Mouse (Mus musculus) spleen, embryonic (tissue): Measurements from ENCODE around the gene Gm10306.

Experiments used
- CTCF ChIA-PET: fragments of 350-600 bp; sonication (Branson Sonifier 250); formaldehyde crosslinking; loops from one replicate; lab custom pipeline; 2022; lab: Charles Lee

The Gm10306 gene

DNA sequence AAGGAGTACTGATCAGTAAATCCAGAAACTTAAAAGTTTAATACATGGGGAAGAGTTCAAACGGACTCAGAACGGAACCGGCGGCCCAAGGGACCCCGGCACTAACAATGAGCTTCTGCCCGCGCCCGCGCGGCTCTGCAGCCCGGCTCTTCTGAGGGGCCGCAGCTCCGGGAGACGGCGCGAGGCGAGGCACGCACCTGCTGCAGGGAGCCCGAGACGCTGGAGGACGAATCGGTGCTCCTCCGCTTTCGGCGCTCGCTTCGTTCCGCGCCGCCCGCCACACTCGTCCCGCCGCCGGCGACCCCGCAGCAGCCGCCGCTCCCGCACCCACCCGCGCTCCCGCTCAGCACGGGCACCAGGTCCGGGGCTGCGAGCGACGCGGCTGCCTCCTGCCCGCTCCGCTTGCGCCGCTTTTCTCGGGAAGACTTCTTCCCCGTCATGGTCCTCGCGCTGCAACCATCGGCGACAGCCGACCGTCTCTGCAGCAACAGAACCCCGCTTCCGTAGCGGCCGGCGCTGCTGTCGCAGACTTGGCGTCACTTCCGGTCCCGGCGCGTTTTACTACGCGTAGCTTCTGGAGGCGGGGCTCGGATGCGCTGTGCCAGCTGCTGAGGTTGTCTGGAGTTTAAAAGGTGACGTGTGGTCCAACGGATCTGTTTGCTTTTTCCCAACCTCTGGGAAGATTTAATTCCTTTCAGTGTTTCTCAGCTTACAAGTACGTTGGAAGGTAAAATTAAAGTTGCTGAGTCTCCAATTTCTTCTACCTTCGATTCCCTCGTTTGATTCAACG is at the start of gene Gm10306, which contains the start of gene Caap1:
Gene Gm10306, plus strand, starts transcription at position 282 of the 790 bp plus-strand sequence.
Gene Caap1, minus strand, starts transcription at position 532 of the 790 bp plus-strand sequence.
- CTCF ChIA-PET = no interaction called here

DNA sequence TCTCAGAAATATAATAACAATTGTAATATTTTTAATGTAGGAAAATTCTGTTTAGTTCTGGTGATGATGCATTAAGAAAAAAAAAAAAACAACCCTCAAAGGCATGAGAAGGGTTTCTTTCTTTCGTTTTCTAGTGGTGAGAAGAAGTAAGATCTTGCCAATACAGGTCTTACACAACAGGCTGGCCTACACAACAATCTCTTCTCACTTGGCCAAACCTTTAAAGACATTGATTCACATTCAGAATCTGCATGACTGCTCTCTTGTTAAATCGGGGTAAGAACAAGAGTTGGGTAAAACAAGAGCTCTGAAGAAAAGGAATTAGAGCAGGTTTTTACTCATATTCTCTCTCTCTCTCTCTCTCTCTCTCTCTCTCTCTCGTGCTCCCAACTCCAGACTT is 41.0 kb upstream of the Gm10306 start:
- CTCF ChIA-PET = no interaction called here

DNA sequence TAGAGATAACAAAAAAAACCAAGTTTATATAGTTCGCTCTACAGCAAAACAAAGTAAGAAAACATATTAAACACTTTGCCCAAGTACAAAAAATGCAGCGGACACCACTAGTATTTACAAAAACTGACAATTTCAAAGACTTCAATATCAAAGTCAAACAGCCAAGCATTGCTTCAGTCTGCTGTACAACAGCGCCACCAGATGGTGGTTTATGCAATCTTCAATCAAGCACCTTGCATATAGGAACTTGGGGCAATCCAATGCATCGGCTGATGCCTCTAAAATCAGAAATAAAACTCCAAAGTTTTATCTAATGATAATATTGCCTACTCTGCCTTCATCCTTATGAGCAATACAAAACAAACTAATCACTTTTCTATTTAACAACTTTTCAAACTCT is 38.7 kb upstream of the Gm10306 start:
- CTCF ChIA-PET = no interaction called here

DNA sequence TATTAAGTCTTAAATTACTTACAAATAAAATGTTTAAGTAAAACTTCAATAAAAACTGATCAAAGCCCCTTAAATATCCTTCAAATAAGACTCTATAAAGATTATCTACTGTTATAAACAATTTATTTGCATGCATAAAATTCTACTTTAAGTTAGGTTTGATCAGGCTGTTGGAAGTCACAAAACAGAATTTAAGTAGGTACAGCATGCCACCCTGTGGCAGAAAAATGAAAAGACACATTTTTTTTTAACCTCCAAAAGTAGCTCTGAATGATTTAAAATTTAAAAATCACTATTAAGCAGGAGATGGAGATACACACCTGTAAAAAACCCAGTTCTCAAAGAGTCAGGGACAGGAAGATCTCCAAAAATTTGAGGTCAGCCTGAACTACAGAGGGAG is 33.0 kb upstream of the Gm10306 start:
- CTCF ChIA-PET = interaction anchor here (0.8 kb wide), 1 partner anchor 11 kb away, joined by 3 read pairs; no protein-coding TSS in a partner anchor

DNA sequence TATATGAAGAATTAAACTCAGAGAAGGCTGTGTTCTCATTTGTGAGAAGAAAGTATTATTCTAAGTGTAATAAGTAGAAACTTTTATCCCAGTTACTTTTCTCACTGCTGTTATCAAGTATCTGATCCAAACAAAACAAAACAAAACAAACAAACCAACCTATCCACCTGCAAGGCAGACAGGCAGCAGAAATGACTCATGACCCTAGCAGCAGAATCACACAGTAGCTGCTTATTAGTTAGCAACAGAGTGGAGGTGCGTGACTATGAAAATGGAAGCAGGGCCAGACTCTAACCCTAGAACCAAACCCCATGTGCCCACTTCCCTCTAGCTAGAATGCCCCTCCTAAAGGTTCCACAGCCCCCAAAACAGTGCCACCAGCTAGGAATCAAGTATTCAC is 26.9 kb upstream of the Gm10306 start:
- CTCF ChIA-PET = no interaction called here

DNA sequence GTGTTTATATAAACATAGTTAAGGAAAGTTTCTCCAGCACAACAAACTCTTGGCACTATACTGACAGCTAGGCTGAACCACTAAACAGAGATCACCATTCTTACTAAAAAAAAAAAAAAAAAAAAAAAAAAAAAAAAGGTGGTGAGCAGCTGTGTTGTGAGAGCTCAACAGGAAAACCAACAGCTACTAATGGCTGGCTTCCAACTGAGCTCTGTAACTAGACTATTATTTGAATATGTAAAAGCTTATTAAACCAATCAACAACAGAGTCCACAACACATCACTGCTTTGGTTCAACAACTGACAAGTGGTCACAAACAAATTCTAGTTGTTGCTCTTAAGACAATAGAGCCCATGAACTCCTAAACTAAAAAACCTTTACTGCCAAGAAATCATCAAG is 23.1 kb upstream of the Gm10306 start:
- CTCF ChIA-PET = no interaction called here

DNA sequence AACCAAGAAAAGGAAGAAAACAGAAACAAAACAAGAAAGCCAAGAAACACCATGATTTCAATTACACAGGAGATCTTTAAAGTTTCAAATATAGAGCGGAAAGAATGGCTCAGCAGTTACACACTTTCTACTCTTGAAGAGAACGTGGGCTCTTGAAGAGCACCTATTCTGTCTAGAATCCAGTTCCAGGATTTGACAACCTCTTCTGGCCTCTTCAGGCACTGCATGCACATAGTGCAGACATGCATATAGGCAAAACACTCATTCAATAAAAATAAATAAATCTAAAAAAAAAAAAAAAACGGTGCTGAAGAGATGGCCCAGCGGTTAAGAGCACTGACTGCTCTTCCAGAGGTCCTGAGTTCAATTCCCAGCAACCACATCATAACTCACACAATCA is 13.3 kb upstream of the Gm10306 start:
- CTCF ChIA-PET = no interaction called here

DNA sequence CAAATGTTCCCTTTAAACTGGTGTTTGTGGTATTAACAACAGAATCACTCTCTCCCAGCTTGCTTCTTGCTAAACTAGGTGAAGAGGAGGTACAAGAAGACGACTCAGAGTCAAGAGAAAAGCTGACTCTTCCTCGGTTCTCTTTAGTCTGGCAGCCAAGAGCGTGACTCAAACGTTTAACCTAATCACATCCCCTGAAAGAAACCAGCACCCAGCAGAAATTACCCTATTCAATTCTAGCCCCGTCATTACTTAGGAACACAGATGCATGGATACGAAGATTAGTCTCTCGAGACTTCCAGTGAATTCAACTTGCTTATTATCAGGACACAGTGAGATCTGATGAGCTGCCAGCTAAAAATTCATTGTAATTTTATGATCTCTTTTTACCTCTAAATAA is 12.0 kb upstream of the Gm10306 start:
- CTCF ChIA-PET = no interaction called here

DNA sequence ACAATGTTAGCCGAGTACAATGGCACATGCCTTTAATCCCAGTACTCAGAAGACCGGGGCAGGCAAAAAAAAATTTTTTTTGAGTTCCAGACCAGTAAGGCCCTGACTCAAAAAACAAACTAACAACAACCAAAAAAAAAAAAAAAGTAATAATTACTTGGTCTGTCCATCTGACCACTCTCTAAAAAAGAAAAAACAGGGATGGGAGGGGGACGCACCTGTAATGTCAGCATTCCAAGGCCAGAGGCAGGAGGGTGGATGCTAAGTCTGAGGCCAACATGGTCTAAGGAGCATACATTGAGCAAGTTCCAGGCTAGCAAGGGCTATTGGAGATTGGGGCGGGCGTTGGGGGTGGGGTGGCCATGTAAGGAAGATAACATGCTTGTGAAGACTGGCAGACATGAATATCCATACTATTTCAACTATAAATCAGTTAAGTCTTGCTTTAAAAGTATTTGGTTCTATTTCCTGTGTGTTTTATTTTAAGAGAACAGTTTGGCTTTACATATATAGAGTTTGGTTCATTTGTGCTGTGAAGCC is 1.3 kb upstream of the Gm10306 start:
- CTCF ChIA-PET = interaction anchor here (0.7 kb wide), 1 partner anchor 17 kb away, joined by 5 read pairs; no protein-coding TSS in a partner anchor

DNA sequence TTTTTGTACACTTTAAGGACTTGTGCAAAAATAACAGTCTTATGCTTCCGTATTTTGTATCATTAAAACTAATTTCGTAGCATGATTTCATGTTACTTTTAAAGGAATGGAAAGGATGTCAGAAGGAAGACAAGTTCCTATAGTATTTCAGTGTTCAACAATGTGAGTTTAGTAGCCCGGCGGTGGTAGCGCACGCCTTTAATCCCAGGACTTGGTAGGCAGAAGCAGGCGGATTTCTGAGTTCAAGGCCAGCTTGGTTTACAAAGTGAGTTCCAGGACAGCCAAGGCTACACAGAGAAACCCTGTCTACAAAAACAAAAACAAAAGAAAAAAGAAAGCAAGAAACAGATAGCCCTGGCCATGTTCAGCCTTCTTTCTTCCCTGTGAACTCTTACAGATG is 799 bp downstream of the Gm10306 start:
- CTCF ChIA-PET = no interaction called here

DNA sequence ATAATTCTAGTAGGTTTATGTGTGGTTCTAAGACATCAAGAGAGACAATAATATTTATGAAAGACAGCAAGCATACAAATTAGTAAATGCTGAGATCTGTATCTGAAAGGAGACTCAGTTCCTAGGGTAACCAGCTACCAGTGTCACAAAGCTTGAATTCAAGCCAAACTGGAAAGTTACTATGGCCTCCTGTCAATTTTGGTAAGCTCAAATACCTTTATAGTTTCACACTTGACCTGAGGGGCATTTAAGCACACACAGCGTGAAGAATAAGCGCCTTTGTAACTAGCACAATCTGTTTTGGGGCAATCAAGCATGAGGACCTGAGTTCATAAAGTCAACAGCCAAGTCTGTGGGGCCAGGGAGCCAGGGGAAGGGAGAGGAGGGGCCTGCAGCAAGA is 2.9 kb downstream of the Gm10306 start:
- CTCF ChIA-PET = no interaction called here

DNA sequence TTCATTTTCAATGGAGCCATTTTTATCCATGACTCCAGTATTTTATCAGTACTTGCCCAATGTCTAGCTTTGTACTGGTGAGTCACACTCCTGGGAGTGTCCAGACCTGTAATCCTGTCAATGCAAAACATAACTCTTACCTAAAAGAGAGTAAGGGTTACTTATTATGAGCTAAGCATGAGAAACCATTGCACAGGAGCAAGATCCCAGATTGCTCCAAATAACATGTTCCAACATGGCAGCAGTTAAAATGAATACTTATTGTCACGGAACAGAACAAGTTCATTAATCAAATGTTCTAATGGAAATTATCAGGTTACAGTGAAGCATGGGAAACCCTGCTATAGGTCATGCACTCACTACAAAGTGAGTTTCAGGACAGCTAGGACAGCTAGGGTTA is 4.0 kb downstream of the Gm10306 start:
- CTCF ChIA-PET = no interaction called here

DNA sequence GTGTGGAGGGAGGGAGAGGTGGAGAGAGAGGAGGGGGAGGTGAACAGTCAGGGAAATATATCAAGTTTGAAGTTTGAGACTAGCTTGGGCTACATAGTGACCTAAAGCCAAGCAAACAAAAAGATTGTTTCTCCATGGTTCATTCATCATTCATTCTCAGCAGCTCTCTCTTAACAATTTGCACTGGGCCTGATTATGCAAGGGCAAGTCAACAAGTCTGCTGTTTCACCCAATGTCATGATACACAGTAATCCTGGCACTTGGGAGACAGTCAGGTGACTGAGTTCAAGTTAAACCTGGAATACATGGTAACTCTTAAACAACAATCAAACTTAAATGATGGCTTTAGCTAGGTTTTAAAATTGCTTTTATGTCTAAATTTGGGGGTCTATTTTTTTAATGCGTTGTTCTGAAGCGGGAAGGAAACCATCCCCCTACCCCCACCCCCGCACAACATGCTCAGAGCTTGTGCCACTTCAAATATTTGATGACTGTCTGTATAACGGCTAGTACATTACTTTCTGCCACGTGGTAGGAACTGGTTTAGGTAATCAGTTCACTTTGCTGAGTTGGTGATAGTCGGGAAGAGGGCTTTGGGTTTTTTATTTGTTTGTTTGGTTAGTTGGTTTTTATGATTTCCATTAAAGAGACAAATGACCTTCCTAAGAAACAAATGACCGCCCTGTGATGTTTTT is 5.8 kb downstream of the Gm10306 start:
- CTCF ChIA-PET = no interaction called here

DNA sequence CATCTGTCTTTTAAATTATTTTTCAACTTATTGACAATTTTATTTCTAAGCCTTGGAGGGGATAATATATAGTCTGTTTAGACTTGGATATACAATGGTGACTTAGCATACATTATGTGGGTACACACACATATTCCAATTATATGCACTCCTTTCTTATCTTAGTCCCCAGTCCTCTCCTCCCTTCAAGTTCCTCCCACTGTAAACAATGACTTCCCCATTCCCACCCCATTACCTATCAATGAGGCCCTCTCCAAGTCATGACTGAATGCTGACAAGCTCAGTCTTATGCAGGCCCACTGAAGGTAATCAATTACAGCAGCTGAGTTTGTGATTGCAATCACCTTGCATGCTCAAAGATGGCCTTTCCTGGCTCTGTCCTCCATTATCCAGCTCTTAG is 8.0 kb downstream of the Gm10306 start:
- CTCF ChIA-PET = no interaction called here

DNA sequence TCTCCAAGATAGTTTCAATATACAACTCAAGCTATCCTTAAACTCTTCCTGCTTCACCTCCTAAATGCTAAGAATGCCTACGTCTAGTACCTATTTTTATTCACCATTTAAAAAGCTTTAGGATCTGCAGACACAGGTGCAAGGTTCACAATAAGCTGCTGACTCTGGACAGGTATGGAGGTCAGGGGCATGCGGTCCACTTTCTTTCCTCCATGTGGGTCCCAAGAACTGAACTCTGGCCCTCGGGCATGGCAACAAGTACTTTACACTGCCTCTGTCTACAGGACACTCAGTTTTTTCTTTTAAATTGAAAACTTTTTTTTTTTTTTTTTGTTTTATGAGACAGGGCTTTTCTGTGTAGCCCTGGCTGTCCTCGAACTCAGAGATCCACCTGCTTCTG is 16.3 kb downstream of the Gm10306 start:
- CTCF ChIA-PET = interaction anchor here (0.6 kb wide), 1 partner anchor 18 kb away, joined by 5 read pairs; no protein-coding TSS in a partner anchor

DNA sequence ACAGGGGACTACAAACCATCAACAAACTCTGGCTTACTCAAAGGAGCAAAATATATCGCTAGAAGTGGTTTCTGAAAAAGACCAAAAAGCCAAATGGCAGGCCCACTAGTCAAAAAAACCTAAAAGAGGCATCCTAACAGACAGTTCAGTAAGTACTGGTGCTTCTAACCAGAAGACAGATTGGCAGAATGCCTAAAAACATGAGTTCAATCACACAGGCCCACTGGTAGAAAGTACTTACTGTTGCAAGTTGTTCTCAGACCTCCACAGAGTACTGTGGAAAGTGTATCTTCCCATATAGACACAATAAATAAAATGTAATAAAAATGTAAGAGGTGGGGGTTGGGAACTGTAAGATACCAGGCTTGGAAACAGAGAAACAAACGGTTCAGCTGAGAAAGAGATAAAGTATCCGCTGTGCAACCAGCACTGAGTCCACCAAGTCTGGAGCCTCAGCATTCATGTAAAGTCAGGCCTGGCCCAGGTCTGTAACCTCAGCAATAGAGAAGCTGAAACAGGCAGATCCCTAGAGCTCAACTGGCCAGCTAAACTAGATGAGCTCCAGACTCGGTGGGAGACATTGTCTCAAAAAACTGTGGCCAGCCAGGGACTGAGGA is 35.5 kb downstream of the Gm10306 start:
- CTCF ChIA-PET = no interaction called here

DNA sequence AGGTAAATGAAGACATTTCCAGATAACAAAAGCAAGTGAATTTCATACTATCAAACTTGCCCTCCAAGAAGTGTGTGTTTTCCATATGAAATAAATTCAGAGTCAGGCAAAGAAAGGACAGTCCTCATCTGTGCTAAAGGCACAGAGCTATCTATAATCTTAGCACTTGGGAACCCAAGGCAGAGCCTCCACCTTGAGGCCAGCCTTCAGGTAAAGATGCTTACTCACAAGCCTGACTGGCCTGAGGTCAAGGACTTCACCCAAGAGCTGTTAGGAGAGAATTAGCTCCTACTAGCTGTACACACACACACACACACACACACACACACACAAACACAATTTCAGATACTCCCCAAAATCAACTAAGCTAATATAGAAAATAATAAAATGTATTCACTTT is 36.4 kb downstream of the Gm10306 start:
- CTCF ChIA-PET = no interaction called here

DNA sequence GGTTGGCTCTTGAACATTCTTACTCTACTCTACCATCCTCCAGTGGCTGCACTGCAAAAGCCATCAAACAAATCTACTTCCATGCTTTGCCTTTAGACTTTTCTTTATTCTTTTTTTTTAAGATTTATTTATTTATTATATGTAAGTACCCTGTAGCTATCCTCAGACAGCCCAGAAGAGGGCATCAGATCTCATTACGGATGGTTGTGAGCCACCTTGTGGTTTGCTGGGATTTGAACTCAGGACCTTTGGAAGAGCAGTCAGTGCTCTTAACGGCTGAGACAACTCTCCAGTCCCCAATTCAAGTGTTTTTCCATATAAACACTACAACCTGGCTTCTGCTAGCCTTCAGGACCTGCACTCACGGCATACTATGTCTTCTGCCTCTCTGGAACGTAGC is 45.0 kb downstream of the Gm10306 start:
- CTCF ChIA-PET = interaction anchor here (0.9 kb wide), 1 partner anchor 13 kb away, joined by 3 read pairs; the partner anchor contains the start of gene Ift74

DNA sequence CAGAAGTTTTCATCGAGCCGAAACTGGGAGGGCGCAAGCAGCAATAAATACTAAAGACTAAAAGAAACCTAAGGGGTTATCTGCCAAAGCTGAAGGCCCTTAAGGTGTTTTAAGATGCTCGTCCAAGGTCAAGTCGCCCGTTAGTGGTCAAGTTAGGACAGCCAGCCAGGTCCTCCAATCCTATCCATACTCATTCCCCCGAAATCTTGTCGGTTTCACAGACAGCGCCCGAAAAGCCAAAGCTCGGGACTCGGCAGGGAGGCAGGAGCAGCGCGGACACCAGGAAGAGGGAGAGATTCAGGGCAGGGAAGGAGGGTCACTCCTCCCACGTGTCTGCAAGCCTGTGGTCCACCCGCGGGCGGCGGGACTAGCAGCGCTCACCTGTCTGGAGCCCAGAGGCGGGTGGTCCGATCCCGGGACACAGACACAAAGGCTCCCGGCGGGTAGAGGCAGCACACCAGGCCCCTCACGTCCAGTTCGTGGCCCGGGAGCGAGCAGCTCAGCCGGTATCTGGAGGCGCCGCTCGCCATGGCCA is 46.2 kb downstream of the Gm10306 start:
- CTCF ChIA-PET = interaction anchor here (0.9 kb wide), 1 partner anchor 12 kb away, joined by 3 read pairs; the partner anchor contains the start of gene Ift74

DNA sequence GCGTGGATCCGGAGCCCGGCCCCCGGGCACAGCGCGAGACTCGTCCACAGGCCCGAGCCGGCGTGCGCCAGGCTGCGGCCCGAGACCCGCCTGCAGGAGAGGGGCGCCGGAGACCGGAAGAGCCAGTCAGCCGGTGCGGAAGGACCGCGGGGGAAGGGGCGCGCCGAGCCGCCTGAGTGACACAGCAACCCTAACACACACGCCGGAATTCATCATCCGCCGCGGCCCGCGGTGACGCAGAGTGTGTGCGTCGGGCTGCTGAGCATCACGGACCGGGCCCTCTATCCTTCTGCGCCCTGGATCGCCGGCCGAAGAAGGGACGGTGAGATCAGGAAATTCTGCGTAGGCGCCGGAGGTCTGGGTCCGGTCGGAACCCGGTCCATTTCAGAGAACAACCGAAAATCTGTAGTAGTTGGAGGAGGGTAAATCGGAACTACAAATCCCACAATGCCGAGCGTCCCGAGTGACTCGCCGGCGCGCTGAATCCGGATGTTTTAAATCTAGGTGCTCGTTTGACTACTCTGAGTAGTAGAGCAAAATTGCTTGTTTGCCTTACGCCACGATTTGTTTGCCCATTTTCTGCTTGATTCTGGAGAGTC is 46.8 kb downstream of the Gm10306 start, which contains the start of gene Plaa:
Gene Plaa, minus strand, starts transcription at position 214 of the 599 bp plus-strand sequence.
- CTCF ChIA-PET = no interaction called here

DNA sequence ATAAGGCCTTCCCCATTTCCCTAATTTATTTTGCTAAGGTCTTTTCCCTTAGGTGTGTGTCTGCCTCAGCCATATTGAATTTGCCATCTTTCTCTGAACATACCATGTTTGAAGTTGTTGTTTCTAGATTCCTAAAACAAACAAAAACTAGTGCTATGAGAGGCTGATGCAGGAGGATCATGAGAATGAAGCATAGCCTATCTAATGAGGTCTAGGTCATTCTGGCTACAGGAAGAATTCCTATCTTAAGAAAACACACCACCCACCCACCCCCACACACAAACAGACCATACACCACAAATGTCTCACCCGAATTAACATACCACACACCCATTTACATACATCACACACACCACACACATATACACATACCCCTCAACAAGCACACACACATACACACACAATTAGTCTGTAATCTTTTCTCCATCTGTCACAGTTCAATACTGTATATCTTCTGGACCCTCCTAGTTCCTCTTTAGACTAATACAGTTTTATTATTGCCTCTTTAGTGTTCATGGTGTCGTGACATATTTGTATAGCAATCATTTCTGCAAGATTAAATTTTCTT is 48.2 kb downstream of the Gm10306 start:
- CTCF ChIA-PET = no interaction called here
